Mouse (Mus musculus): ENCODE data around the gene Rwdd2b.
A peak's percentile ranks its signal among the peaks of the same experiment; 100 is the strongest.

Gene Rwdd2b

DNA sequence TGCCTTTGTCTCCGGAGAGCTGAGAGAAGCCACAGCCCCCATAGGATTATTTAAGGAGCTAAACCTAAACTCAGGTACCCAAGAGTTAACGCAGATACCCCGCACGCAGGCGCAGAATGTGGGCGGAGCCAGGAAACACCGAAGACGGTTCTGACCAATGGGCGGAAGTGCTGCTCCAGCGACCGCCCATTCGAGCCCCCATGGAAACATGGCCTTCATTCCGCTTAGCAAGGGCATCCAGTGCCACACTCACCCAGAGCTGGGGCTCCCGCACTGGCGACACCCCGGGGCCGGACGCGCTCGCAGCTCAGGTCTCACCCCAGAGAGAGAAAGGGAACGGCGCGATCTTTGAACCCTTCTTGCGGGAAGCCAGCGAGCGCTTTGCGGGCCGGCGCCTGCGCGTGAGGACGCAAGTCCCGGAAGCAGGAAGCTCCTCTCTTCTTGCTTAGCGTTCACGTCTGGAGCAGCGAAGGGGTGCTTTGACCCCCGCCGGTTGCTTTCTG, at the start of gene Rwdd2b:
Gene Rwdd2b (minus strand): TSS at position 390 of the 503 bp plus-strand sequence.
- peak; percentile 91 to 93 for DNase-seq

DNA sequence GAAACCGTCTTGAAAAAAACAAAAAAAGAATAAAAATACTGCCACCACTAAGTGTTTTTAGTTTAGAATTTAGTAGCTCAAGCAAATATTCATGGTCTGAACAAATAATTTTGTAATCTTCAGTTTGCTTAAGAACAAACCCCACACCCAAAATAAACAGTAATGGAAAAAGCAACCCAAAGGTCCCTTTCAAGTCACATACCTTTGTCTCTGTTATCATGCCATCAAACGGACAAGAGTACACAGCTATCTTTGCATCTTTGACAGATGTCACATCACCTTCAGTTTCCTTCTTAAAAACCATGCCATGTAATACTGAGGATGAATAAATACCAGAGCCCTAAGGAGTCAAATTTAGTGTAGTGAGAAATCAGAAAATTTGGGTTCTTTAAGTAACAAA, 48.2 kb upstream of the Rwdd2b start:
- no peak for DNase-seq

DNA sequence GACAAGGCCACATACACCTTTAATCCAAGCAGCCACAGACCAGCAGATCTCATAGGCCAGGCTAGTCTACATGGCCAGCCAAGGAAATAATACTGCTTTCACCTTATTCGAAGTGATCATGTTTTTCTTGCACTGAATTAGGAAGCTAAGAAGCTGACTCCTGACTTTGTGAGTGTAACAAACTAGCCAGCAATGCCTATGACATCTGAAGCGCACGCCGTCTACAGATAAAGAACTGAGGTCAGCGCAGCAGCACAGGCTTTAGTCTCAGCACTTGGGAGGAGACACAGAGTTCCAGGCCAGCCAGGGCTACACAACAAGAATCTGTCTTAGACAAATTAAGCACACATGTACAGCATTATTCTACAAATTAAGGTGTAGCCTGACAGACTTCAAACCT, 46.4 kb upstream of the Rwdd2b start:
- no peak for DNase-seq

DNA sequence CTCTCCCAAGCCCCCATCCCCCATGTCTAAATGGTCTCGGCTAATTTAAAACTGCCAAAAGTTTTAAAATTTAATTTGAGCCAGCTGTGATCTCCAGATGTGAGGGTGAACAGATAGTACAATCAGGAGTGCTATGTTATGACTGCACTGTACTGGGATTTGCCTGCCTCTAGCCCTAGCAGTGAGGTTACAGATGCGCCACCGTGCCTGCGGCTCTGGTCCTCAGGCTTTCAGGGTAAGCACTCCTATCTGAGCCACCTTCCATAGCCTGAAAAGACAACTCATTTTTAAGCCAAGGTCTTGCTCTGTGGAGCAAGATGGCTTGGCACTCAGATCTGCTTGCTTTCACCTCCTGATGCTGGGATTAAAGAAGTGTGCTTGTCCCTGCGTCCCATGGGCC, 44.0 kb upstream of the Rwdd2b start:
- DNase-seq: no peak

DNA sequence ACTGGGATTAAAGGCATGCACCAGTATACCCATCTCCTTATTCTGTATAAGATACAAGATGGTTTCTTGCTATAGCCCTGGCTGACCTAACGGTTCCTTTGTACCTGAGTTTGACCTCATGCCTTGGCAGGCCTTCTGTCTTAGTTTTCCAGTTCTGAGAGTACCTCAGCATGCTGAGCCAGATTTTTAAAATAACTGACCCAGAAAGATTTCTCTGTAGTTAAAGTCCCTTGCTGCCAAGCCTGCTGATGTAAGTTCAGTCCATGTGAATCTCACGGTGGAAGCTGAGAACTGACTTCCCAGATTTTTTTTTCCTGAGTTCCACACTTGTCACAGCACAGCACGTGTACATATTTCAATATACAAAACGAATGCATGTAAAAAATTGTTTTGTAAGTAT, 30.2 kb upstream of the Rwdd2b start:
- DNase-seq: no peak

DNA sequence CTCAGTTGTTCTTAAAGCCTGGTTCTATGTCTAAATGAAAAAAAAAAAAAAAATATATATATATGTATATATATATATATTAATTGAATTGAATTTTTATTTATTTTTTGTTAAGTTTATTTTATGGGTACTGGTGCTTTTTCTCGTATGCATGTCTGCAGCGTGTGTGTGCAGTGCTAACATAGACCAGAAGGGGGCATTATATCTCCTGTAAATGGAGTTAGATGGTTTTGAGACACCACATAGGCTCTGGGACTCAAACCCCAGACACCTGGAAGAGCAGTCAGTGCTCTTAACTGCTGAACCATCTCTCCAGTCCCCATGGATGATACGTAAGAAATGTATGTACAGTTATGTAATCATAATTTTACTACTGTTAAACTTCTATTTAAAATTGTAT, 18.4 kb upstream of the Rwdd2b start:
- no peak for DNase-seq

GRCm38 (mm10) chr16:87455180-87455611, 14.8 kb upstream of the Rwdd2b start:
- DNase-seq: no peak

DNA sequence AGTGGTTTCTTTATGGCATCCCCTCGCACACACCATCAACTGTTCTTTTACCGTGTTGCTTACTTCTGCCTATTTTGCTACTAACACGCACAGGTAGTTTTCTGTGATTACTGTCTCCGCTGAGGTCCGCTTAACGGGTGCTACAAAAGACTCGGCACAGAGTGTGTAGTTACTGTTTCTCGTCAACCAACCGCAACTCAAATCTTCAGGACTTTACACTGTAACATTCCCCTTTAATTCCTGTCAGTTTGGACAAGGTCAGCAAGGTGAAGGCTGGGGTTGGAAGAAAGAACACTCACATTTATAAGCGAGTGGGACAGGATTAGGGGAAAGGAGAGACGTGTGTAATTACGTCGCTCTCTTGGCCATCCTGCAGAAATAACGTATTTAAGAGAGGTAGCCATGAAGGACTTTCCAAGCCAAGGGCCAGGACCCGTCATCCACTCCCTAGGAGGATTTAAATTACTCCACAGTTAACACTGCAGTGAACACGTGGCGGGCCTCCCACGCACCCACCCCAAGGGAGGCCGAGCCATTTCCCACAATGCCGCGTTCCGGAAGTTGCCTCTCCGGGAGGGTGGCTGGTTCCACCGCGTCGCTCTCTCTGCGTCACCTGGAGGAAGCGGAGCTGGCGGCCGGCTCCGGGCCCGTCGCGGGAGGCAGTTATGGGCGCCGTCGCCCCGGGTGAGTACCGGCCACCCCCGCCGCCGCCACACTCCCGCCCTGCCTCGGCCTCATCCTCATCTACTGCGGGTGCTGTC, 14.2 kb upstream of the Rwdd2b start, which contains the start of gene Usp16:
Gene Usp16 (plus strand): TSS at position 285 of the 761 bp plus-strand sequence.
- peak; percentile 93 to 95 for DNase-seq

DNA sequence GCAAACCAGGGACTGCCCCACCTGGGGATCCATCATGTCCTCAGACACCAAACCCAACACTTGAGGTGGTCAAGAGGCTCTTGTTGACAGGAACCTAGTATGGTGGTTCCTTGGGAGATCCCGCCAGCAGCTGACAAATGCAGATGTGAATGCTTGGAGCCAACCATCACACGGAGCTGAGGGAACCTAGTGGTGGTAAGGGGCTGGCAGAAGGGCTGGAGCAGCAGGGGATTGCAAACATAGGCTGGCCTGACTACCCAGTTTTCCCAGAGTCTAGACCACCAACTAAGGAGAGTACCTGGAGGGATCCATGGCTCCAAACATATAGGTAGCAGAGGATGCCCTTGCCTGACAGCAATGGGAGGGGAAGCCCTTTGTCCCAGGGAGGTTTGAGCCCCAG, 12.9 kb upstream of the Rwdd2b start:
- DNase-seq: no peak

DNA sequence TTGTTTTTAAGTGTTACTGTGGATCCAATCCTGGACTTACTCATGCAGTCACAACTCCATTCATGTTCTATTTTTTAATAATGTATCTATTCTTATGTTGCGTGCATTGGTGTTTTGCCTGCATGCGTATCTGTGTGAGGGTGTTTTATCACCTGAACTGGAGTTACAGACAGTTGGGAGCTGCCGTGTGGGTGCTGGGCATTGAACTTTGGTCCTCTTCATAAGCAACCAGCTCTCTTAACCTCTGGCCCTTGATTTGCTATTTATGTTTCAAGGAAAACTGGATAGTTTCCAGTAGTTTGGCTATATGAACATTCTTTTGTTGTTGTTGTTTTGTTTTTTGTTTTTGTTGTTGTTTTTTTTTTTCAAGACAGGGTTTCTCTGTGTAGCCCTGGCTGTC, 5.2 kb upstream of the Rwdd2b start:
- DNase-seq: no peak

- DNase-seq: no peak
Measured at GRCm38 (mm10) chr16:87445110-87445509, 4.7 kb upstream of the Rwdd2b start.

GRCm38 (mm10) chr16:87444071-87444470, 3.7 kb upstream of the Rwdd2b start:
- DNase-seq: no peak

- no peak for DNase-seq
Measured at GRCm38 (mm10) chr16:87443245-87443644, 2.9 kb upstream of the Rwdd2b start.

DNA sequence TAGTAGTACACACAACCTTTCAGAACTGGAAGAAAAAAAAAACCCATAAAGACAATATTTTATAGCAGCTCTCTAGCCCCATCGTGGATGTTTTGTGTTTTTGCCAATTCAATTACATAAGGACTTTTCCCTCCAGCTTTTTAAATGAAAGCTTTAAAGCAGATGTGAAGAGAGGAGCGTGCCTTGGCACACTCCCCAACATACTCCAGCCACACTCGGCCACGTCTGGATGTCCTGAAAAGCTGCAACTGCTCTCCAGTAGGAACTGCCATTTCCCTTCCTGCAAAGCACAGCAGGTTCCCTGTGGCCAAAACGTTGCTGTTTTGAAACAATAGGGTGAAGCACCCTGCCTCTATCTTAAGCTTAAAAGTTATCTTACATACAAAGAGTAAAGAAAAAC, 1.9 kb upstream of the Rwdd2b start:
- no peak for DNase-seq

DNA sequence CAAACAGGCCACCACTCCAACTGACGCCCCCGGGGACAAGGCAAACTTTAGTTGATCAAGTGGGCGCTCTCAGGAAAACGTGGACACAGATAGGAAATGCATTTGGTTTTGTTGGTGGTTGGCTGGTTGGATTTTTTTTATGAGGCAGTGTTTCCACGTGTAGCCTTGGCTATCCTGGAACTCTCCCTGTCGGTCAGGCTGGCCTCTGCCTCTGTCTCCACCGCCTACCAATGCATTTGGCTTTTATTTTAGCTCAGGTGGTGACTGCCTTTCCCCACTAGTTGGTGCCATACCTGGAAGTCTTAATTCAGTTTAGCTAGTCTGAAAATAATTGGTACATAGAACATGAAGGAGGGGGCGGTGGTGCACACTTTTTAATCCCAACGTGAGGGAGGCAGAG, 716 bp upstream of the Rwdd2b start:
- DNase-seq: no peak

- no peak for DNase-seq
Measured at GRCm38 (mm10) chr16:87438697-87439096, 1.7 kb downstream of the Rwdd2b start.

DNA sequence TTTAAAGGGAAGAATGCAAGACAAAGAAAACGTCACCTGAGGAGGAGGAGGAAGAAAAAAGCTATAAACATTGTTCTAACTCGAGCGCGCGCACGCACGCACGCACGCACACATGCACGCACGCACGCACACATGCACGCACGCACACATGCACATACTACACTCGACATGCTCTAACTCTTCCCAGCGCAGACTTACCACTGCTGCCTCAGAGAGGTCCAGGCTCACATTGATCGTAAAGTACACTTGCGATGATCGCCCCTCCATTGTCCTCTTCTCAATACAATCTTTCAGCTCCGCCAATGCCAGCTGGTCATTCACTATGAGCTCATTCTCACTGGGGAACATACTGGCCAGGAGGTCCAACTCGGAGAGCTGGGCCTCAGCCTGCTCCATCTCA, 3.3 kb downstream of the Rwdd2b start:
- DNase-seq: no peak

DNA sequence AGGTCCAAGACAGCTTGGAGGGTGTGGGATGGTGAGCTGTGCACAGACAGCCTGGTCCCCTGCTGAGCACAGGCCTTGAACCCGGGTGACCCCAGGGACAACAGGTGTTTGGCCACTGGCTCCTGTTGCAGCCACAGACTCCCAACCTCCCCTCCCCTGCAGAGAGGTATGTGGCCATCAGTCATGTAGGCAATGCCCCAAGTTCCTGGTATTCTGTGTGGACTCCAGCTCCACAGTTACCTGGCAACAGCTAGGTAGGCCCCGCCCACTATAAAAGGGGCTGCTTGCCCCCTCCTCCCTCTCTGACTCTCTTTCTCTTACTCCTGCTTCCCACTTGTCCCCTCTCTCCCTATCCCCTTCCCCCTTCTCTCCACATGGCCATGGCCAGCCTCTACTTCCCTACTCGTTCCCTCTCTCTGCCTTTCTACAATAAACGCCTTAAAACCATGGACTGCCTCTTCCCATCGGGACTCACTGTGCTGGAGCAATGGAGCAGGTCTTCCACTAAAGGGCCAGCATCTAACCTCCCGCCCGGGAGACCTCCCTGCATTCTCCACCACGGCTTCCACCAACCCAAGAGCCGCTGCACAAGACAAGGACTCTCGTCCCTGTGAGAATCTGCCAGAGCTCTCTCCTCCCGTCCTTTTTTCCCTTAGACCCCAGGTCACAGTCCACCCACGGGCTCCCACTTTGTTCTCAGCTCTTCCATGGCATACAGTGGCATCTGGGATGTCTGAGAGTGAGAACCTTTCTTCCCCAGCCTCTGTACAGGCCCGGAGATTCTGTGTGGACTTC, 4.8 kb downstream of the Rwdd2b start:
- no peak for DNase-seq

DNA sequence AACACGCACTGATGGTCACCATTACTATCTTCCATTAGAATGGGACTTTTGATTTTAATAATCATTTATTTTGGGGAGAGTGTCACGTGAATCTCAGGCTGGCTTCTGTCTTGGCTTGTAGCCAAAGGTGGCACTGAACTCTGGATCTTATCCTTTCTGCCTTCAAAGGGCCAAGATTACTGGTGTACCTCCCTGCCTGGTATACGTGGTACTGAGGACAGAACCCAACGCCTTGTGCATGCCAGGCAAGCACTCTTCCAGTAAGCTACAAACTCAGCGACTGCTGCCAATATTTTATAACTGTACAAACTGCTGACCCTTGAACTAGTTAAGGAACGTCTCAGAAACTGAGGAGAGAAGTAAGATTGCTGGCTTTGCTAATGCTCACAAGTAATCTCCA, 5.4 kb downstream of the Rwdd2b start:
- DNase-seq: no peak

GRCm38 (mm10) chr16:87434266-87434665, 6.1 kb downstream of the Rwdd2b start:
- DNase-seq: no peak

GRCm38 (mm10) chr16:87432033-87432814, 8.1 kb downstream of the Rwdd2b start, which contains the start of gene Ltn1:
Gene Ltn1, minus strand, starts transcription at chr16:87432612.
- DNase-seq: peak; percentile 98 to 99

DNA sequence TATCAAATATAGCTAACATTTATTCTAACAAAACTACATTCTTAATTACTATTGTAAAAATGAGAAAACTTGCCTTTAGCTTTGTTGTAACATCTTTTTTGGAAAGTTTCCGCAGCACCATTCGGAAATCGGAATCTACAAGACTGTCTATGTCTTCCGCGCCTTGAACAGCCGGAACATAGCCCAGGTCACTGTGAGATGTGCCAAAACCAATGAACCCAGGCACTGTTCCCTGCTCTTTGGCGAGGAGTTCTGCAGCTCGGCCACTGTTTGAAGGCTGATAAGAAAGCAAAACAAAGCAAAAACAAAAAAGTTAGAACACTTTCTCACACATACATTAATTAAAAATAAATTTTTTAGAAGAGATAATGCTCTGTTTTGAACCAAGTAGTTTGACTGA, 12.9 kb downstream of the Rwdd2b start:
- no peak for DNase-seq

DNA sequence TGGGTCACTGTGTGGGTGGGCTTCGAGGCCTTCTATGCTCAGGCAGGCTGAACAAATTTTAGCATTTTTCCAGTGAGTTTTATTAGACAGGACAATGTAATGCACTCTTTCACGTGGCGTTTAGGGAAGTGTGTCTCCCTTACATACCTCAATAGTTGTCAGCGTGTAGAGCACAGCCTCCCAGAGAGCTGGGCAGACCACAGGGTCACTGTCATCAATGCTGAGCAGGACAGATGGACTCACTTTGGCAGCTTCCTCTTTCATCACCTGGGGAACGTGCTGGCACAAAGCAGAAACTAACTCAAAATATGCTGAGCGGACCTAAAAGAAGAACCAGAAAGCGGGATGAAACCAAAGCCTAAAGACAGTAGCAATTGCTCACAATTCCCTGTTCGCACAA, 19.7 kb downstream of the Rwdd2b start:
- no peak for DNase-seq

Measured in cerebellum, postnatal 36 days (tissue).